Mouse (Mus musculus) E14TG2a.4 (cell line): Measurements from ENCODE around the gene 1700113H08Rik.

ENCODE experiments used
- CTCF ChIP-seq: conservative IDR thresholded peaks from 2 replicates; pipeline ENCODE4 v1.5.1; 2014; ENCODE audit warnings: low read length
- NANOG ChIP-seq: IDR thresholded peaks from 2 replicates; pipeline ENCODE4 v1.6.1; 2014; ENCODE audit warnings: borderline replicate concordance, low read length, mixed read lengths
- POU5F1 ChIP-seq: IDR thresholded peaks from 2 replicates; pipeline ENCODE4 v1.6.1; 2014; ENCODE audit warnings: low read length, borderline replicate concordance

GRCm38 (mm10) chr10:87024884-87025283, 33.0 kb upstream of the 1700113H08Rik start:
- TF ChIP-seq CTCF (peak; percentile 67), NANOG (no peak), POU5F1 (no peak)
